Mouse (Mus musculus): ENCODE results near the gene Gm20388. TPM values are rescaled to one million over a fixed set of nuclear protein-coding genes. Genes with fewer than 3 reads are reported as not detected.

Gm20388 gene
- polyA plus RNA-seq, 1 experiment from 2014 or later = 1.4 TPM

DNA sequence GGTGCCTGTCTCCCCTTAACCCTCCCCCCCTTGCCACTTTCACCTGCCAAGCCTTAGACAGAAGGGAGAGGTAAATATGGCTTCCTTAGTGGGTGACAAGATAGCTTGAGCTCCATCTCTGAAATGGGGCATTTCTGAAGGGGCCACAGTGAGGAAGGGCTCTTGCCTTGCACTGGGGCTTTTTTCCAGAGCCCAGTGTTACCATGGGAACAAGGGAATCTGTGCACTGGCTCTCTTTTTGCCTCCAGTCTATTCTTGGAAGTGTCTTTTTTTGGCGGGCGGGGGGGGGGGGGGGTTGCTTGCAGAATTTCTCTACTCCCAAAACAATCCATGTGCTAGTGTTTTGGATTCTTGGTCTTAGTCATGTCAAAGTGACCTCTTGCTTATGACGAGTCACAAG lies 2104.0 kb downstream of the Gm20388 start:
- WGBS (ENCODE audit: insufficient replicate concordance) = 82% methylated on average over 3 of the region's 3 CpGs
- Histone ChIP-seq H3K4me1 (ENCODE audit: control insufficient read depth, low read depth, low read length) (no peaks in the 10 kb centered on the region), H3K9ac (ENCODE audit: low read depth, low read length) (no peak overlapping the region), H3K36me3 (ENCODE audit: control insufficient read depth, insufficient read depth) (peaks cover 3% of the 10 kb centered on the region; the same call in 1 of the 2 replicates), H3K27ac (ENCODE audit: low read length) (no peak overlapping the region), H3K4me3 (ENCODE audit: low read depth, low read length) (no peak overlapping the region), H3K4me2 (ENCODE audit: low read depth, low read length) (no peak overlapping the region), H3K9me3 (replicated peaks; ENCODE audit: control insufficient read depth, low read length) (no peaks in the 10 kb centered on the region), H3K27me3 (ENCODE audit: control insufficient read depth, insufficient read depth, low read depth, low read length) (no peaks in the 10 kb centered on the region)
- no peak for ATAC-seq (ENCODE audit: low read depth)

DNA sequence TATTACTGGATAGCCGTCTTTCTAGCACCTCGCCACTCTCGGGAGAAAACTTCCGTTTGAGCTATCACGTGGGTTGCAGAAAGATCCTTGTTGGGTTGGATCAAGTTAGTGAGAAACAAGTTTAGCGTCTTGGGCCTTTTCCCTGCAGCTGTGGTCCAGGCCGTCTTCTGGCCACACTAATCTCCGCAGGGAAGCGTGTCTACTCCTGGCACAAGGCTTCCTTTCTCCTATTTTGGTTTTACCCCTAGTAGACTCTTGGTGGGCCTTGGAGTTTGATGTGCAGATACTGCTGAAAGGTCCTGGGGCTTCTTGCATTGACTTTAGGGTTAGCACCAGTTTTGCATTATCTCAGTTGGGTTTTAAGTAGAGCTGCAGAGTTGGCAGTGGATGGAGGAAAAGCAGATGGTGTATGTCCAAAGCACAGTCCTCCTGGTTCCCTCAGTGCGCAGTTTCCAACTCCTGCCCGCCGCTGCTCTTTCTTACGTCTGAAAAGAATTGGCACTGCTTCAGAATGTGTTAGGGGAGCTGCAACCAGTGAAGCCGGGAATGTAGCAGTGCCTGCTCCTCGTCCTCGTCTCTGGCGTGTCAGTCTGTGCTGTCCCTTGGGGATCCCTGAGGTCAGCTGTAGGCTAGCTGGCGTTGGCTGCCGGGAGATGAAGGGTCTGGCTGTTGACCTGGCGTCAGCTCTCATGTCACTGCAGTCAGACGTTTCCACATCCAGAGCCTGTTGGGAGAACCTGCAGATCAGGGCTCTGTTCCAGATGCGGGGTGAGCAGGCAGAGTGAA lies 2107.6 kb downstream of the Gm20388 start:
- H3K4me1 ChIP-seq (ENCODE audit: control insufficient read depth, low read depth, low read length) = peaks cover 8% of the 10 kb centered on the region
- H3K4me3 ChIP-seq (ENCODE audit: low read depth, low read length) = no peak overlapping the region
- no peak overlapping the region for H3K9ac ChIP-seq (ENCODE audit: low read depth, low read length)
- H3K27ac ChIP-seq (ENCODE audit: low read length) = no peak overlapping the region
- H3K36me3 ChIP-seq (ENCODE audit: control insufficient read depth, insufficient read depth) = peaks cover 8% of the 10 kb centered on the region
- ATAC-seq (ENCODE audit: low read depth) = no peak
- H3K4me2 ChIP-seq (ENCODE audit: low read depth, low read length) = no peak overlapping the region
- WGBS (ENCODE audit: insufficient replicate concordance) = 81% methylated on average over 22 of the region's 22 CpGs
- H3K9me3 ChIP-seq (replicated peaks; ENCODE audit: control insufficient read depth, low read length) = no peaks in the 10 kb centered on the region
- no peaks in the 10 kb centered on the region for H3K27me3 ChIP-seq (ENCODE audit: control insufficient read depth, insufficient read depth, low read depth, low read length)

DNA sequence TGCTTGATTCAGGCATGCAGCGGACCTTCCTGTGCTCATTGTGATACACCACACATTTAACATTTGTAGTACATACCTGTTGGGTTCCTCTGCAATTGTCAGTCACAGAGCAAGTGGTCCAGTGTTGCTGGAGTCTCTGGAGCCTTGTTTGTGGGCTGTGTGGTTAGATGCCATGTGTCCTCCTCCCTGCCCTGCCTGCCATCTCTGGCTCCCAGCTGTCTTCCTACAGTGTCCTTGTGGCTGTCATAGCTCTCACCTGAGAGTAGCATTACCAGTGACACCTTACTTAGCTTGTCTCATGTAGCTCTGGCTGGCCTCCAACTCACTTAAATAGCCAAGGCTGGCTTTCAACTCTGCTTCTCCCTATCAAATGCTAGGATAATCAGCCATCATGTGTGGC lies 2108.5 kb downstream of the Gm20388 start:
- peaks cover 8% of the 10 kb centered on the region for H3K36me3 ChIP-seq (ENCODE audit: control insufficient read depth, insufficient read depth)
- no peak overlapping the region for H3K9ac ChIP-seq (ENCODE audit: low read depth, low read length)
- H3K27ac ChIP-seq (ENCODE audit: low read length) = no peak overlapping the region
- peaks cover 8% of the 10 kb centered on the region for H3K4me1 ChIP-seq (ENCODE audit: control insufficient read depth, low read depth, low read length)
- no peaks in the 10 kb centered on the region for H3K9me3 ChIP-seq (replicated peaks; ENCODE audit: control insufficient read depth, low read length)
- no peak overlapping the region for H3K4me3 ChIP-seq (ENCODE audit: low read depth, low read length)
- H3K4me2 ChIP-seq (ENCODE audit: low read depth, low read length) = no peak overlapping the region
- ATAC-seq (ENCODE audit: low read depth) = no peak
- WGBS (ENCODE audit: insufficient replicate concordance) = 90% methylated on average over 1 of the region's 1 CpGs
- H3K27me3 ChIP-seq (ENCODE audit: control insufficient read depth, insufficient read depth, low read depth, low read length) = no peaks in the 10 kb centered on the region

DNA sequence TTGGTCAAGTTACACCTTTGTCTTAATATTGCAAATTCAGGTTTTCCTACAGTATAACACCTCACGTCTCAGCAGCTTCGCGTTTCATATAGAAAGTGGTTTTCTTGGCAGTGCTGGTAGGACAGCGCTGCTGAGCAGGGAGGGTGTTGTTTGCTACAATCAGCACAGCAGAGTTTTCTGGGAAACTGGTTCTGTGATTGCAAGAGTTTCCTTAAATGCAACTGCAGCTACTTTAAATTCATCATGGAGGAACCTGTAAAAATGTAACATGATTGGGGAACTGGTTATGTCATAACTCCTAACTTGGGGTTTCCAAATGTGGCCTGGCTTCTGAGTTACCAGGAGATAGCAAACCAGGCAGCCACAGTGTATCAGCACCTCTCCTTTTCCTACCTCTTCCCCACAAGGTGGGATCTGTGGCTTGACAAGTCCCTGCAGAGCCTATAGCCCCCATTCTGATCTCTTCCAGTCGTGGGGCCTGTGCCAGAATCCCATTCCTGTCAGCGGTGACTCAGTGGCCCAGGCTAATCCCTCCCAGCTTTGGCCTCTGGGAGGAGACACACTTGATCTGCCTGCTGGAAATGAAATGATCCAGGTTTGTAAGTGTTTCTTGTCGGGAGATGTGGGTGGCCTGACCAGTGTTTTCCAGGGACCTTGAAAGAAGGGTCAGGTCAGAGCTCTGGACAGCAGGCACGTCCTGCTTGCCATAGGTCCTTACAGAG lies 2109.6 kb downstream of the Gm20388 start:
- Histone ChIP-seq H3K4me1 (ENCODE audit: control insufficient read depth, low read depth, low read length) (peaks cover 8% of the 10 kb centered on the region), H3K4me2 (ENCODE audit: low read depth, low read length) (no peak overlapping the region), H3K4me3 (ENCODE audit: low read depth, low read length) (no peak overlapping the region), H3K36me3 (ENCODE audit: control insufficient read depth, insufficient read depth) (peaks cover 8% of the 10 kb centered on the region), H3K27ac (ENCODE audit: low read length) (no peak overlapping the region), H3K9me3 (replicated peaks; ENCODE audit: control insufficient read depth, low read length) (no peaks in the 10 kb centered on the region), H3K9ac (ENCODE audit: low read depth, low read length) (no peak overlapping the region), H3K27me3 (ENCODE audit: control insufficient read depth, insufficient read depth, low read depth, low read length) (no peaks in the 10 kb centered on the region)
- ATAC-seq (ENCODE audit: low read depth) = no peak
- WGBS (ENCODE audit: insufficient replicate concordance) = 84% methylated on average over 8 of the region's 8 CpGs

DNA sequence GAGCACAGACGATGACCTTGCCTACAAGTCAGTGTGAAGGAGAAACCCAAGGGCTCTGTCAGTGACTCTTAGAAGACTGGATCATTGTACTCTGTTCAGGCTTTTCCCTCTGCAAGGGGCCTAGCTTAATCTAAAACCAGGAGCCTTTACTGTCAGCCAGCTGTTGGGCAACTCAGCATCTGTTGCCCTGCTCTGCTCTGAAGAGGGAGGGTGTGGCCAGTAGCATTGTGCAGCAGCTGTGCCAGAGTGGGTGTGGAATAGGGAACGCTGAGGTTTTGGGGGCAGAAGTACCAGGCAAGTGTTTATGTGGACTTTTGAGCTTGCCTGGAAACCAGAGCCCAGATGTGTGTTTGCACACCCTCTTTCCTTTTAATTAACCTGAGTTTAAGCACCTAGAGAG lies 2111.1 kb downstream of the Gm20388 start:
- Histone ChIP-seq H3K36me3 (ENCODE audit: control insufficient read depth, insufficient read depth) (peaks cover 14% of the 10 kb centered on the region), H3K27ac (ENCODE audit: low read length) (no peak overlapping the region), H3K9ac (ENCODE audit: low read depth, low read length) (no peak overlapping the region), H3K4me2 (ENCODE audit: low read depth, low read length) (no peak overlapping the region), H3K4me3 (ENCODE audit: low read depth, low read length) (no peak overlapping the region), H3K9me3 (replicated peaks; ENCODE audit: control insufficient read depth, low read length) (no peaks in the 10 kb centered on the region), H3K4me1 (ENCODE audit: control insufficient read depth, low read depth, low read length) (peaks cover 8% of the 10 kb centered on the region), H3K27me3 (ENCODE audit: control insufficient read depth, insufficient read depth, low read depth, low read length) (no peaks in the 10 kb centered on the region)
- ATAC-seq (ENCODE audit: low read depth) = 0 out of 2 replicates have a peak, but pooled peaks have one; percentile 25
- WGBS (ENCODE audit: insufficient replicate concordance) = 74% methylated on average over 2 of the region's 2 CpGs

DNA sequence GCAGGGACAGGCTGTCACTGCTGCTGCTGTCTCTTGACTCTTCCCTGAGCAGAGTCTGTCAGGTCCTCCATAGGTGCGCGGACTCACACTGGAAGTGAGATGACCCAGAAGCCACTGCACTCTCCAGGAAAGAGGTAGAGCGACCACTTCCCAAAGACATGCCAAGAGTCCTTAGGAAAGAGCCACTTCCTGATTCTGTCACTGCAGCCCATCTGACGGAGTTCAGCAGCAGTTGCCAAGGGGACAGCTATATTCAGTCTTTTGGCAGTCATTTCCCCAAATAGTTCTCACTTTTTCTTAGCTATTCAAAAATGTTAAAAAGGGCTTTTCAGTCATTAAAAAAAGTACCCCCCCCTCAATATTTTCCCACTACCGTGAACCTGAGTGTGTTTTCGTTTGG lies 2111.6 kb downstream of the Gm20388 start:
- Histone ChIP-seq H3K36me3 (ENCODE audit: control insufficient read depth, insufficient read depth) (peaks cover 14% of the 10 kb centered on the region), H3K27ac (ENCODE audit: low read length) (no peak overlapping the region)

DNA sequence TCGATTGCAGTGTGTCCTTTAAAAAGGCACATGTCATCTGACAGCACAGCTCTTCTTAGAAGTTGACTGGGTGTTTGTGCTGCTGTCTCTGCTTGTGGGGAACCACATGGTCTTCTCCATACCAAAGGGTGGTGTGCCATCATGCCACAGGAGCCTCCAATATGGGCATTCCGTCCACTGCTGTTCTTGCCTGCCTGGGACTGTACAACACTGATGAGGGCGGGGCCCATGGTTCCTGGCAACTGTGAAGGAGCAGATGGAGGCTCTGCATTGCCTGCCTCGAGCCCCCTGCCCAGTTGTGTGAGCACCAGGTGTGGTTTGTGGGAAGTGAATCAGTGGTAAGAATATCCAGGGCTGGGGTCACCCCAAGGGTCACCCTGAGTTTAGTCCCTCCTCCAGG lies 2112.1 kb downstream of the Gm20388 start:
- peaks cover 8% of the 10 kb centered on the region for H3K4me1 ChIP-seq (ENCODE audit: control insufficient read depth, low read depth, low read length)
- no peak overlapping the region for H3K9ac ChIP-seq (ENCODE audit: low read depth, low read length)
- no peak overlapping the region for H3K4me2 ChIP-seq (ENCODE audit: low read depth, low read length)
- no peak for ATAC-seq (ENCODE audit: low read depth)
- no peaks in the 10 kb centered on the region for H3K27me3 ChIP-seq (ENCODE audit: control insufficient read depth, insufficient read depth, low read depth, low read length)
- peaks cover 14% of the 10 kb centered on the region for H3K36me3 ChIP-seq (ENCODE audit: control insufficient read depth, insufficient read depth)
- H3K27ac ChIP-seq (ENCODE audit: low read length) = no peak overlapping the region
- no peak overlapping the region for H3K4me3 ChIP-seq (ENCODE audit: low read depth, low read length)
- WGBS (ENCODE audit: insufficient replicate concordance) = 57% methylated on average over 4 of the region's 4 CpGs
- H3K9me3 ChIP-seq (replicated peaks; ENCODE audit: control insufficient read depth, low read length) = no peaks in the 10 kb centered on the region

More for the DNA sequence above, 2111.6 kb downstream of the Gm20388 start:
- no peak overlapping the region for H3K4me2 ChIP-seq (ENCODE audit: low read depth, low read length)
- H3K9me3 ChIP-seq (replicated peaks; ENCODE audit: control insufficient read depth, low read length) = no peaks in the 10 kb centered on the region
- 66% methylated on average over 6 of the region's 6 CpGs for WGBS (ENCODE audit: insufficient replicate concordance)
- ATAC-seq (ENCODE audit: low read depth) = no peak
- H3K9ac ChIP-seq (ENCODE audit: low read depth, low read length) = no peak overlapping the region
- H3K4me3 ChIP-seq (ENCODE audit: low read depth, low read length) = no peak overlapping the region
- no peaks in the 10 kb centered on the region for H3K27me3 ChIP-seq (ENCODE audit: control insufficient read depth, insufficient read depth, low read depth, low read length)
- peaks cover 8% of the 10 kb centered on the region for H3K4me1 ChIP-seq (ENCODE audit: control insufficient read depth, low read depth, low read length)

DNA sequence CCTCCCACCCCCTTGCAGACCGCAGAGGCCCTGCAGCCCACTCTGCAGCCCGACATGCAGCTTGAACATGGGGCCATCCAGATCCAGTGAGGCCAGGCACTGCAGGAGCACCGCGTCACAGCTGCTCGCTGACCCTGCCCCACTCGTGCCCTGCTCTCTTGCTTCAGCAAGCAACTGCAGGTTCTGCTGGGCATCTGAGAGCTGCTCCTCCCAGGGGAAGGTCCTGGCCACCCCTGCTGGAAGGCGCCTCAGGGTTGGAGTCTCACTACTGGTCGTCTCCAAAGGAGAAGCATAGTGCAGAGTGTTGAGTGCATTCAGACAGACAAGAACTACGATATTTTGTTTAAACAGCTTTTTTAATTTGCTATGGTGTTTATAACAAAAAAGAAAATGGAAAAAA lies 2114.9 kb downstream of the Gm20388 start:
- Histone ChIP-seq H3K4me1 (ENCODE audit: control insufficient read depth, low read depth, low read length) (peaks cover 8% of the 10 kb centered on the region), H3K9ac (ENCODE audit: low read depth, low read length) (no peak overlapping the region), H3K36me3 (ENCODE audit: control insufficient read depth, insufficient read depth) (peaks cover 9% of the 10 kb centered on the region), H3K4me2 (ENCODE audit: low read depth, low read length) (no peak overlapping the region), H3K4me3 (ENCODE audit: low read depth, low read length) (no peak overlapping the region), H3K9me3 (replicated peaks; ENCODE audit: control insufficient read depth, low read length) (no peaks in the 10 kb centered on the region), H3K27me3 (ENCODE audit: control insufficient read depth, insufficient read depth, low read depth, low read length) (no peaks in the 10 kb centered on the region), H3K27ac (ENCODE audit: low read length) (no peak overlapping the region)
- ATAC-seq (ENCODE audit: low read depth) = no peak
- 85% methylated on average over 9 of the region's 9 CpGs for WGBS (ENCODE audit: insufficient replicate concordance)

DNA sequence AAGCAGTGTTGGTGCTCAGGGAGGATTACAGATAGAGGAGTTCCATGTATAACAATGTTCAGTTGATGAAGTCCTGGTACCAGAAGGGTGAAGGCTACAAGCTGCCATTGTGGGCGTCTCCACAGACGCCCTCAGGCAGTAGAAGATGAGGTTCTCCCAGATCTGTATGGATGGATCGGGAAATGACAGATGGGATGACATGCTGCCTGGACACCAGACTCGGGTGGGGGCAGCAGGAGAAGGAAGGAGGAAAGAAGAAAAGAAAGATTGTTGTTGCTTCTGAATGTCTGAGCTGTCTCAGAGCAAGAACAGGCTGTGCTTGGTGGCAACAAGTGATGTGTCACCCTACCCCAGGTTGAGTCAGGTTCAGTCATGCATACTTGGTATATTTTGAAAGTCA lies 2117.5 kb downstream of the Gm20388 start:
- no peak overlapping the region for H3K9ac ChIP-seq (ENCODE audit: low read depth, low read length)
- H3K4me2 ChIP-seq (ENCODE audit: low read depth, low read length) = no peak overlapping the region
- no peaks in the 10 kb centered on the region for H3K9me3 ChIP-seq (replicated peaks; ENCODE audit: control insufficient read depth, low read length)
- WGBS (ENCODE audit: insufficient replicate concordance) = 68% methylated on average over 4 of the region's 4 CpGs
- H3K36me3 ChIP-seq (ENCODE audit: control insufficient read depth, insufficient read depth) = peaks cover 6% of the 10 kb centered on the region
- no peaks in the 10 kb centered on the region for H3K27me3 ChIP-seq (ENCODE audit: control insufficient read depth, insufficient read depth, low read depth, low read length)
- no peak for ATAC-seq (ENCODE audit: low read depth)
- no peaks in the 10 kb centered on the region for H3K4me1 ChIP-seq (ENCODE audit: control insufficient read depth, low read depth, low read length)
- no peak overlapping the region for H3K27ac ChIP-seq (ENCODE audit: low read length)
- no peak overlapping the region for H3K4me3 ChIP-seq (ENCODE audit: low read depth, low read length)

Data from liver, embryonic 16.5 days (tissue).